Mouse (Mus musculus) ES-E14 (cell line): ENCODE measurements around the gene Gm6525. TPM values are rescaled to one million over a fixed set of nuclear protein-coding genes. Genes with fewer than 3 reads are reported as not detected.

Source experiments
- DNase-seq: peaks from one replicate; pipeline ENCODE4 v3.0.0-alpha.2; 2013; ENCODE audit warnings: low read depth, low spot score
- H3K27ac ChIP-seq: 2 replicates; pipeline ENCODE4 v1.5.1; 2012; ENCODE audit warnings: low read depth, mild to moderate bottlenecking, low read length, moderate library complexity, mixed read lengths; ENCODE audit not compliant: poor library complexity, insufficient read depth, severe bottlenecking
- H3K36me3 ChIP-seq: 2 replicates; pipeline ENCODE4 v1.6.1; 2012; ENCODE audit warnings: mild to moderate bottlenecking, low read length, moderate library complexity, mixed read lengths; ENCODE audit not compliant: control insufficient read depth, poor library complexity, insufficient read depth, severe bottlenecking
- H3K4me1 ChIP-seq, 2 experiments: fragments of 150-350 bp in 1 of 2; sonication (generic) in 1 of 2; 2 replicates each; pipeline ENCODE4 v1.6.1; 2012; ENCODE audit warnings: low read length in 2 of 2, mild to moderate bottlenecking in 1 of 2, mixed read lengths in 1 of 2; ENCODE audit not compliant: control insufficient read depth in 2 of 2, insufficient read depth in 2 of 2, poor library complexity in 1 of 2
- H3K4me3 ChIP-seq, 2 experiments: fragments of 150-350 bp in 1 of 2; sonication (generic) in 1 of 2; 2 replicates each; pipeline ENCODE4 v1.5.1; 2012; ENCODE audit warnings: low read length in 2 of 2, low read depth in 1 of 2, mild to moderate bottlenecking in 1 of 2, mixed read lengths in 1 of 2; ENCODE audit not compliant: insufficient read depth in 1 of 2, poor library complexity in 1 of 2, severe bottlenecking in 1 of 2
- H3K9ac ChIP-seq: 2 replicates; pipeline ENCODE4 v1.6.1; 2012; ENCODE audit warnings: low read depth, mild to moderate bottlenecking, low read length, mixed read lengths; ENCODE audit not compliant: poor library complexity, insufficient read depth, severe bottlenecking
- H3K9me3 ChIP-seq: fragments of 150-350 bp; sonication (generic); 2 replicates; pipeline ENCODE4 v1.6.1; 2012; ENCODE audit warnings: low read depth, mild to moderate bottlenecking, low read length; ENCODE audit not compliant: control insufficient read depth, insufficient read depth
- CHD2 ChIP-seq: IDR thresholded peaks from 2 replicates; pipeline ENCODE4 v1.6.1; 2014; ENCODE audit warnings: mild to moderate bottlenecking, low read depth, low read length, inconsistent platforms
- HCFC1 ChIP-seq: IDR thresholded peaks from 2 replicates; pipeline ENCODE4 v1.6.1; 2012; ENCODE audit warnings: low read length, inconsistent platforms, borderline replicate concordance; ENCODE audit not compliant: insufficient read depth
- MAFK ChIP-seq: IDR thresholded peaks from 2 replicates; pipeline ENCODE4 v1.6.1; 2014; ENCODE audit warnings: mild to moderate bottlenecking, low read depth, low read length, inconsistent platforms; ENCODE audit not compliant: insufficient read depth
- ZC3H11A ChIP-seq: IDR thresholded peaks from 2 replicates; pipeline ENCODE4 v1.6.1; 2012; ENCODE audit warnings: low read depth, mild to moderate bottlenecking, inconsistent platforms, low read length, borderline replicate concordance
- ZNF384 ChIP-seq: IDR thresholded peaks from 2 replicates; pipeline ENCODE4 v1.6.1; 2012; ENCODE audit warnings: low read depth, low read length, inconsistent platforms
- in situ Hi-C, 2 experiments: fragments of 600-800 bp; cut with MboI; formaldehyde crosslinking; loops; one replicate each; pipeline ENCODE4 v1.15.1; 2025; ENCODE audit warnings: low sequenced_read_pairs in 2 of 2, inconsistent platforms in 1 of 2; ENCODE audit not compliant: unreplicated experiment in 2 of 2
- total RNA-seq: library from RNA; depleted of rRNA; stranded (reverse); fragments of 300-350 nt; gene quantifications from 2 replicates; pipeline ENCODE4 v1.2.3, GENCODE M21; 2012

The Gm6525 gene
- total RNA-seq, 1 experiment: 0.27 TPM

- no peaks in the 10 kb centered on the region for H3K9me3 ChIP-seq
- TF ChIP-seq HCFC1 (no peak), CHD2 (no peak), ZC3H11A (no peak), ZNF384 (no peak), MAFK (no peak)
- peaks cover 2 to 3% of the 10 kb centered on the region in 2 experiments; a peak in 1 of 4 replicates for H3K4me1 ChIP-seq
- in situ Hi-C loops: no loop called here
- H3K9ac ChIP-seq: no peak overlapping the region
- H3K4me3 ChIP-seq: no peak overlapping the region
- no peak overlapping the region for H3K27ac ChIP-seq
- H3K36me3 ChIP-seq: no peaks in the 10 kb centered on the region
- no peak for DNase-seq
Measured at GRCm38 (mm10) chr3:84157559-84158350, 16.1 kb upstream of the Gm6525 start.

DNA sequence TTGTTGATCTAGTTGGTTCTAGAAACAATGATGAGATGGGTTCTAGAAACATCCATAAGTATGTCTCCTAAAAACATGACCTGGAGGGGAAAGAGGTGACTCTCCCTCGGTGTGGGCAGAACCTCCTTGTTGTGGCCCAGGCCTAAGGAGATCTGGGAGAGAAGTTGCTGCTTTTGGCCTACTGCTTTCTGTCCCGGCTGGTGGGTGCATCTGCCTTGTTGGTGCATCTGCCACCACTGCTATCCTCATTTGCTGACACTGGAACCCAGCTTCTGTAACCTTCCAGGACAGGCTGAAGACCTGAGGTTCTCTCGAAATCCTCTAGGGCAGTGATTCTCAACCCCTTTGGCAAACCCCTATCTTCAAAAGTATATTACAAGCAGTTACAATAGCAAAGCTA is 8.5 kb upstream of the Gm6525 start:
- Histone ChIP-seq H3K27ac (no peak overlapping the region), H3K36me3 (peaks cover 11% of the 10 kb centered on the region), H3K4me1 (no peaks in the 10 kb centered on the region), H3K9me3 (no peaks in the 10 kb centered on the region), H3K9ac (no peak overlapping the region), H3K4me3 (no peak overlapping the region)
- DNase-seq: no peak
- no peak for TF ChIP-seq ZNF384
- no peak for TF ChIP-seq ZC3H11A
- no peak for TF ChIP-seq CHD2
- no peak for TF ChIP-seq HCFC1
- TF ChIP-seq MAFK: no peak
- in situ Hi-C loops: no loop called here

GRCm38 (mm10) chr3:84166073-84166472 is 7.8 kb upstream of the Gm6525 start:
- no peak overlapping the region for H3K27ac ChIP-seq
- H3K4me3 ChIP-seq: no peak overlapping the region
- in situ Hi-C loops: no loop called here
- TF ChIP-seq MAFK (no peak), CHD2 (no peak), HCFC1 (no peak), ZNF384 (no peak), ZC3H11A (no peak)
- no peaks in the 10 kb centered on the region for H3K9me3 ChIP-seq
- DNase-seq: no peak
- H3K36me3 ChIP-seq: peaks cover 11% of the 10 kb centered on the region
- no peaks in the 10 kb centered on the region for H3K4me1 ChIP-seq
- H3K9ac ChIP-seq: no peak overlapping the region

DNA sequence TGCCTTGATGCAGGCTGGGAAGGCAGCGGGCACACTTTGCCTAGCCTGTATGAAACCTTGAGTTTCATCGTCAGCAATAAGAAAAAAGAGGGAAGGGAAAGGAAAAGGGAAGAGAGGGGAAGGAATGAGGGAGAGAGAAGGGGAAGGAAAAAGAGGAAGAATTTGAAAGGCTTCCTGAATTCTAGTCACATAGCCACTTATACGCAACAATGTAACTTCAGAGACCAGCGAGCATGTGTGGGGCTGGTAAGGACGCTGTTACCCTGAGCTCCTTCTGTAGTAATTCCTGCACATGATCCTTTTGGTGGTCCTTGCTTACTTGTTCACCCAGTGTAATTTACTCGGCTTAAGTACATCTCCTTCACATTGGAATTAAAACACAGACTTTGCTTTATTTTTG is 5.0 kb upstream of the Gm6525 start:
- H3K36me3 ChIP-seq: peaks cover 11% of the 10 kb centered on the region

More for the DNA sequence above, 5.0 kb upstream of the Gm6525 start:
- Histone ChIP-seq H3K4me1 (peaks cover 0 to 2% of the 10 kb centered on the region in 2 experiments; a peak in 2 of 4 replicates), H3K9me3 (no peaks in the 10 kb centered on the region), H3K4me3 (no peak overlapping the region), H3K27ac (no peak overlapping the region), H3K9ac (no peak overlapping the region)
- DNase-seq: no peak
- in situ Hi-C loops: no loop called here
- TF ChIP-seq ZC3H11A (no peak), CHD2 (no peak), ZNF384 (no peak), HCFC1 (no peak), MAFK (no peak)
